Mouse (Mus musculus) cerebellum, postnatal 10 days (tissue): Measurements from ENCODE around the gene Cryzl2.

ENCODE experiments used
- DNase-seq, 2 experiments: peaks; one replicate each; pipeline ENCODE4 v3.0.0; 2021; ENCODE audit warnings: mixed read lengths in 2 of 2

Gene Cryzl2

GRCm38 (mm10) chr1:157536471-157536870, 78.1 kb downstream of the Cryzl2 start:
- peak; percentile 76 to 82 for DNase-seq

GRCm38 (mm10) chr1:157537636-157538035, 79.3 kb downstream of the Cryzl2 start:
- DNase-seq, result peak; percentile 49 to 57
